Mouse (Mus musculus) liver, adult 2 months (tissue): ENCODE results near the gene Bcl2.

ENCODE experiments used
- CTCF ChIP-seq: fragments of 200-500 bp; IDR thresholded peaks from 2 replicates; pipeline ENCODE4 v1.5.1; 2011; ENCODE audit warnings: low read depth, low read length, control low read depth
- POLR2A ChIP-seq: fragments of 200-500 bp; IDR thresholded peaks from 2 replicates; pipeline ENCODE4 v1.6.1; 2011; ENCODE audit warnings: low read length, control low read depth; ENCODE audit not compliant: insufficient read depth; ENCODE audit errors: extremely low read depth

- no peak for TF ChIP-seq CTCF
- no peak for TF ChIP-seq POLR2A
Observed at GRCm38 (mm10) chr1:106606951-106607350, 107.1 kb downstream of the Bcl2 start.
